Mouse (Mus musculus) layer of hippocampus, postnatal 10 days (tissue): ENCODE data around the gene AC134908.4. TPM values are rescaled to one million over a fixed set of nuclear protein-coding genes. Genes with fewer than 3 reads are reported as not detected.
"Not testable (repeated sequence)": the region's sequence is repeated elsewhere in the genome, so short reads cannot be mapped to it uniquely, and the experiment has no call there.

Source experiments
- DNase-seq, 2 experiments: peaks; one replicate each; pipeline ENCODE4 v3.0.0; 2021; ENCODE audit warnings: low spot score in 2 of 2
- total RNA-seq, 2 experiments: library from RNA; stranded (reverse); gene quantifications; 2 replicates each; pipeline ENCODE4 v1.2.3; 2021

The AC134908.4 gene
- total RNA-seq, 2 experiments from 2014 or later = not detected

DNA sequence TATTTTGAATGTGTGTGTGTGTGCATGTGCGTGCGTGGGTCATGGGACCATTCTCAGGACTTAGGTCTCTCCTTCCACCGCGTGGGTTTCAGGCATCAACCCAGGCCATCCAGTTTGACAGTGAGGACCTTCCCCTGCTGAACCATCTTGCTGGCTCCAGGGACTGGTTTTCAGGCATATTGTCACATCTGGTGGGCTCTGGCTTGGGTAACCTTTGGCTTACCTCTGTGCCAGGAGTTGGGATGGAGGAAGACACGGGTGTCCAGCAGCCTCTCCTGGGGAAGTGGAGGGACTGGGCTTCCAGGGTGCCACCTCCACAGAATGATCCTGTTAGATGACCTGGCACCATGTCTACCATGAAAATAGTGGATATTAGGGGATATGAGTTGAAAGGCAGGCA lies 17.5 kb downstream of the AC134908.4 start:
- DNase-seq = no peak

DNA sequence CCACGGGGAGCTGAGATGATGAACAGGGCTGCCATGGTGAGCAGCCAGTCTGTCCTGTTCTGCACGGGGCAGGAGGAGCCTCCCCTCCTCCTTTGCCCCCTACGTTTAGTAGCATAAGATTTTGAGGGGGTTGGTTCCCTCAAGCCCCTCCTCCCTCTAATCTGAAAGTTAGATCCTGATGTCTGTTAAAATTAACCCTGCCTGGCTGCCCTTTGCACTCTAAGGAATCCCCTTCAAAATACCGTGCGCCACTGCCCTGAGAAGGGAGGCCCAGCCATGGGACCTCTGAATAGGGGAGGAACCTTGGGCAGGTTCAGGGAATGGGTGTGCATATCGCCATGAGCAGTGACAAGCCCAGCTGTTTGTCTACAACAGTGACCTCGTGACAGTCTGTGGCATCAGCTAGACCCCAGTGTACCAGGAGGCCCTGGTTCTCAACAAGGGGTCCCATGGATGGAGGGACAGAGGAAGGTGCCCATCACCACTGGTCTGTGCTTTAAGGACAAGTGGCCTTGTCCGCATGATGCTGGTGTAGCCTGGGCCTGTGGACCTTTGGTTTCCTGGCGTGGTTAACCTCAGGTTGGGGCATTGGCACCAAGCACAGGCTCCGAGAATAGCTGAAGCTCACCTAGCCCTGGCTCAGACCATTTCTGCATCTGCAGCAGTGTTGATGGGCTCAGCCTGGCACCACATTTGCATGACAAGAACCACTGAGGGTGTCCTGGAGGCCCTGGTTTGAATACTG lies 20.0 kb downstream of the AC134908.4 start:
- no peak for DNase-seq

DNA sequence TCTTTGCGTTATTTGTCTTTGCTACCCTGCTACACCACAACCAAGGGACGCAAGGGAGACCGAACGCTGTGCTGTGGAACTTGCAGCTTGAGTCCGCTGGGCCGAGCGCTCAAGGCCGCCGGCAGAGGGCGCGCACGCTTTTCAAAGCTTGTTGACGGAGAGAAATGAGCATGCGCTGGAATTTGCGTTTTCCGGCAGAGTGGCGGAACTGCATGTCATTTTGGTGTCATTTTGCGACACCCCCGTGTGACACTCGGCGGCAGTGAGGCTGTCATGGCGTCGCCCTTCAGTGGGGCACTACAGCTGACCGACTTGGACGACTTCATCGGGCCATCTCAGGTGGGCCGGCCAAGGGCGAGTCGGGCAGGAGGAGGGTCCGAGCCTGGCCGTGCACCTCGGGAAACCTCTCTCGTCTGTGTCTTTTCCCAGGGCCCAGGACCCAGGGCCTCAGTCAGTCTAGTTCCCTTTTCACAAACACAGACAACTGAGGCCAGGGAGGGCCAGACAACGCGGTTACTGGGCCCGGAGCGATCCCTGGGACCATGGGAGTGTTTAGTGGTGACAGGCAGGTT lies 21.8 kb downstream of the AC134908.4 start, which contains the start of gene Narfl:
Gene Narfl, plus strand, starts transcription at position 228 of the 572 bp plus-strand sequence.
- peak; percentile 99 for DNase-seq

DNA sequence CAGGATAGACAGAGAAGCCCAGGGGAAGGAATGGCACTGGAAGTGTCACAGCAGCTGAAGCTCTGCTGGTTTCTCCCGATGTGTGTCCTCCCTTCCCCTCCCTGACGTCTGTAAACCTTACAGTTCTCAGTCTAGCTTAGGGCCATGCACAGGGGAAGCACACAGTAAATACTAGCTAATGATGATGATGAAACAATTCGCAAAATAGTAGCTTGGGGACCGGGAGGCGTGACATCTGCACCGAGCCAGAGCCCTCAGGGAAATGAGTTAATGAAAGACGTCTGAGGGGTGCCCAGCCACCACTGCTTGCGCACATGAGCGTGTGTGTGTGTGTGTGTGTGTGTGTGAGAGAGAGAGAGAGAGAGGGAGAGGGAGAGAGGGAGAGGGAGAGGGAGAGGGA lies 26.1 kb downstream of the AC134908.4 start:
- no peak for DNase-seq

DNA sequence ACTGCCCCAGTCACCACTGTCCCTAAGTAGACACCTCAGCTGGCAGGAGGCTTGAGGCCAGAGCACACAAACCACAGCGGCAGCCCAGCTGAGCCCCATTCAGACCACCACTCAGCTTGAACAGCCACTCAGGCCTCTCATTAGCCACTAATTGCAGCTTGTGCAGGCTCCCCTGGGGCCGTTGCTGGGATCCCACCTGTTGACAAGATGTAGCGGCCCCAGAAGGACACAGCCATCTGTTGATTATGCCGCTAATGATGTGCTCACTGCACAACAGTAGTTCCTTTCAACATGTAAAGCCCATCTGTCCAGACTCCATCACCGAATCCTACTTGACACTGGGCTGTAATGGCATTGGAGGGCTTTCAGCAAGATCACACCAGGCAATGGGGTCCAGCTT lies 29.6 kb downstream of the AC134908.4 start:
- DNase-seq = no peak

DNA sequence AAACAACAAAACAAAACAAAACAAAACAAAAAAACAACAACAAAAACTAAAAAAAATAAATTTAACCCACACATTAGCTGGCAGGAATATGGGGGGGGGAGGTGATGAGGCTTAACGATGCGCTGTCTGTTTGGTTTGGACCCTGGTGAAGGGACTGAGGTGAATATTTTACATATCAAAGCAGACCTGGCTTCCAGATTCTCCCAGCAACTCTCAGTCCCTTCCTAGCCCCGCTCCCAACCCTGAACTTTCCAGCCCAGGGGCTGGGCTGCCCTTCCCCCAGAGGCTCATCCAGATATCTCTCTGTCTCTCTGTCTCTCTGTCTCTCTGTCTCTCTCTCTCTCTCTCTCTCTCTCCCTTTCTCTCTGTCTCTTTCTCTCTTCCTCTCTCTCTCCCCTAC lies 32.9 kb downstream of the AC134908.4 start:
- DNase-seq = no peak

DNA sequence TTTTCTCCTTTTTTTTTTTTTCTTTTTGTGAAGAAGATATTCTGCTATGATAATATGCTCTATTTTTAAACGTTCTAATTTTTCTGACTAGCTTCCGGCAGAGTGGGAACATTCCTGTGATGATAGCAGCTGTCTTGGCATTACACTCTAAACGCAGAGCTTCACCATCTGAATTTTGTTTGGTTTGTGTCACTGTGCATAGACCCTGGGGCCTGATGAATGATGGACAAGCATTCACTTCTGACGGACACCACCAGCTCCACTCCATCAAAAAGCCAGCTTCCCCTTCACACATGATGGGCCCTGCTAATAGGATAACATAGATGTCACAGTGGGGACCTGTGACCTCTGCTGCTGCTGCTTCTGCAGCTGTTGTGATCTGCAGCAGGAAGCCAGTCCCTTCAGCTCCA lies 33.9 kb downstream of the AC134908.4 start:
- no peak for DNase-seq

DNA sequence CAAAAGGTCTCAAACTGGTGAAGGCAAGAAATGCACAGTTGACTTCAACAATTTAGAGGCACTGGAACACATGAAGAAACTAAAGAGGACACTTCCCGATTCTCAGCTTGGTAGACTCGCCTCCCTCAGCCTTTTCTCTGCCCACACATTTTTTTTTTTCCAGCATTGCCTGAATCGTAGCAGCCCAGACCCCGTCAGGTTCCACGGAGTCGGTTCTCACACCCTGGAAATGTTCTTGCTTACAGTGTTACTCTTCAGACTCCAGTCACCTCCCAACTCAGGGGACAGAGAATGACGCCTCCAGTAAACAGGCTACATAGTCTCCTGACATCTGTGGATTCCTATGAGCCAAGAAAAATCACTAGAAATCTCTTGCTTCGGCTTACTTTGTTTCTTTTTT lies 35.3 kb downstream of the AC134908.4 start:
- no peak for DNase-seq

DNA sequence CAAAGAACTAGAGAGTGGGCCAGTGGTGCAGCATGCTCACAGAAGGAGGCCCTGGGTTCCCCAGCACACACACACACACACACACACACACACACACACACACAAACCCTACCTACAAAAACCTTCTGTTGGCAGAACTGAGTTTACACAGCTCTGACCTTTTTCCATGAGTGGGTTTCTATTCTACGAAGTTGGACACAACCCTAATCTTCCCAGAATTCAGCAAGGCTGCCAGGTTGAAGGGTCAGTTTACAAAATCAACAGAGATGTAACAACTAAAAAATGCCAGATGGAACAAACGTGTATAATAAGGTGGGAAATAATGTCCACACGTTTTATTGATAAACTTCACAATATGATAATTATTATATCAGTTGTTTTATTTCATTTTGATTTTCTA lies 37.8 kb downstream of the AC134908.4 start:
- no peak for DNase-seq

DNA sequence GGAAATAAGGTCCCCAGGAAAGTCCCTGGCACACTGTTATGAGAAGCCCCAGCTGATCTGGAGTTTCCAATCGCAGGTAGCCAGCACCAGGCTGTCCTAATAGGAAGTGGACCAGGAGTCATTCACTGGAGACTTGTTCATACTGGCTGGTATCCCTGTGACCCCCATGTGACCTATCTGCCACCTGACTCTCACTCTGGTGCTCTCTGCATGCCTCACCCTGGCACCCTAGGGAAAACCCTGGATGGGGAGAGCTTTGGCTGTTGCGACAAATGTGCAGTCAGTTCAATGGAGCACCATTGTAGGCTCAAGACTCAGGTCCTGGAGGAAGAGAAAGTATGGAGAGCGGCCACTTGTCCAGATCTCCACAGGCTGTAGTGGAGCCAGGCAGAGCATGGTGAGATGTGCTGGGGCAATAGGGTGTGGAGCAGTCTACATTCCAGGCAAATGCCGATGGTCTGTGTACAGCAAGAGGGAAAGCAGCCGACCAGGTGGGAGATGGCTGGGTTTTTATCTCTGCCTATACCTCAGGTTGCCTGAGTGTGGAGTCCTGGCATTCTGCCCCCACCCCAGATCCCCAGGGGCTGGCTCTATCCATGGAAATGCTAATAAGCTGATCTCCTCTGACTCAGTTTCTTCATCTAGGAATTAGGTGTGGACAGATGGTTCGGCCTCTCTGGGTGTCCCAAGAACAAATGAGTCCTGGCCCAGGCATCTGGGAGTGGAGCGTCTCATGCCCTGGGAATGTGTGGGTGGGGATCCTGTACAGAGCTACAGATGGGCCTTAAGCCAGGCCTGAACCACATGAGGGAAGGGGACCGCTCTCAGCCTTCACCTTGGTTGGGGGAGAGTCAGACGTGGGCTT lies 38.8 kb downstream of the AC134908.4 start:
- DNase-seq = no peak

DNA sequence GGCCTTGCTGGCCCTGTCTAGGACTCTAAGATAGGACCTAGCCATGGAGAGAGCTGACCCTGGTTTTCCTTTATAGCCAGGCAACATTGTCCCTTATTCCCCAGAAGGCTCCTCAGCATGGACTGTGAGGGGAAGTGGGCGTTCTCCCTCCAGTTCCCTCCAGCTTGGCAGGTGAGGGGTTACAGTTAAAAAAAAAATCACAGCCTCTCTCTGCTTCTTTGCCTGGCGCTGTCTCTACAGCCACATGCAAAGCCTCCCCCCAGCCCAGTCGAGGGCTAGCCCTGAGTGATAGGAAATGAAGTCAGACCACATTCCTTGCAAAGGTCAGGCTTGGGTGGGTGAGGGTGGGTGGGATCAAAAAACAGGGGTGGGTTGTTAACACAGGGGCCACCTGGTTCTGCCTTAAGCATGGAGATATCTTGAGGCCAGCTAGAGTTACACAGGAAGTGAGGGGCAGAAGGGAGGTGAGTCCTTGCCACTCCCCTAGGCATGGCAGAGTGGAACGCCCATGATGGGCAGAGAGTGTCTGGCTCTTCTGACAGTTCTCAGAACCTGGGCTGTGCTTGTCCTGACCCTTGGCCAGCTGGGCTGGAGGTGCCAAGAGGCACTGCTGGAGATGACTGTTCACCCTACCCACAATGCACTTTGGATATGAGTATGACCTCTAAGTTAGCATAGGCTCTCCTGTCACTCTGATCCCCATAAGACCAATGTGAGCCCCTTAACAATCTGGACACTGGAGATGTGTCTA lies 39.7 kb downstream of the AC134908.4 start:
- DNase-seq = no peak

DNA sequence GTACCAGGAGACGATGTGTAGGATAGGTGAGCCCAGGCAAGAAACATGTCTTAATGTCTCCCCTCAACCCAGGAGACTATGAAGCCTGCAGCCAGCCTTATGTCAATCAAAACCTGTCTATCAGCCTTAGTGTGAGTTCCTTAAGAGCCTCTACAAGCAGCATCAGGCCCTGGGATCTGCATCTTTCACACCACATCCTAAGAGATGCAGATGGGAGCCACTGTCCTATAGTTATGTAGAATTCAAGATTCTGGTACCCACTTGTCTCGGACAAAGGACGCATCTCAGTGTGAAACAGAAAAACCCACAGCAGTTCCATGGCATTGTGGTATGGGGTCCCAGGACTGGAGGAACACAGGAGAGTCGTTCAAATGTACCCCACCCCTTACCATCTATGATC lies 40.4 kb downstream of the AC134908.4 start:
- no peak for DNase-seq

DNA sequence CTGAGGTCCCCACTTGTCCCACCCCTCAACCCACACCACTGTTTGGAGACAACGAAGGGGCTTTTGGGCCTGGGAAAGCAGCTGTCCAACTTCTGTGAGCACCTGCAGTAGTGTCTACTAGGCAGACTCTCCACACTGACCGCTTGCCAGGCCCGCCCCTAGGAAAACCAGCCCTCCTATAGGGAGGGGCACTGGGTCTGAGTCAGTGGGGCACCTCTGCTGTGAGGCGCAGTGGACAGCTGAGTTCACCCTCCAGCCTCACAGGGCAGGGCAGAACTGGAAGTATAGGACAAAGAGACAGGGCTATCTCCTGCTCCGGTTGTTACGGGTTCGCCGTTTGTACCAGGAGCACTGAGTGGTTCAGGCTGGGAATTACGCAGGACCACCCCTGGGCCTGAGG lies 41.2 kb downstream of the AC134908.4 start, which contains the start of gene Msln:
Gene Msln, minus strand, starts transcription at position 138 of the 400 bp plus-strand sequence.
- no peak for DNase-seq

DNA sequence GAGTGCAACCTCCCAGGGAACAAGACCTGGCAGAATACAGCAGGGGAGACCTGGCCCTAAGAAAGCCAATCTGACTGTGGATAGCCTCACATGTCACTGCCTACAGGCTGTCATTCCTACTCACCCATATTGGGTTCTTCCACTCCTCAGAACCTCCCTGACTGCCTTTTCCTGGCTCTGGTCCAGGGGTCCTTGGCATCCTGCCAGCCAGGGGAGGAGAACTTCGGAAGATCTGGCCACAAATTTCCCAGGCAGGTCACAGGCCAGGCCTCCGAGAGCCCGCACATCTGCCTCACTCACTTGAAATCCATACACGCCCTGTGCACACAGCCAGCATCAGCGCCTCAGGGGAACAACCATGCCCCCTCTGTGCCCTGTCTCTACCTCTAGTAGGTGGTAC lies 44.0 kb downstream of the AC134908.4 start:
- DNase-seq = peak; percentile 60 to 63

DNA sequence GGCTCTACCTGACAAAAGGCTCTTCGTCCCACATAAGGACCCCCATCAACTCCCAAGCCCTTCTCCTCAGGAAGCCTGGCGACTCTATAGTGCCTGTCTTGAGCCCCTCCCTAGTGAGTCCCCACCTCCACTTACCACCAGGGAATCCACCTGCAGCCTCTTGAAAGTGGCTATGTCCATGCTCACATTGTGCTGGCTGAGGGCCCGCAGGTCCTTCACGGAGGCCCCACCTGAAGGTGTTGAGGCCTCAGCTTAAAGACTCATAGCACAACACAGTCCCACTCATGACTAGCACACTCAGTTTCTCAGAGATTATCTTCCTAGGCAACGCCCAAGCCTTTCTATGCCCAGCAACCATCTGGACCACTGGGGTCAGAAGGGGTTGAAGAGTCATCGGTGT lies 46.1 kb downstream of the AC134908.4 start:
- DNase-seq = no peak

DNA sequence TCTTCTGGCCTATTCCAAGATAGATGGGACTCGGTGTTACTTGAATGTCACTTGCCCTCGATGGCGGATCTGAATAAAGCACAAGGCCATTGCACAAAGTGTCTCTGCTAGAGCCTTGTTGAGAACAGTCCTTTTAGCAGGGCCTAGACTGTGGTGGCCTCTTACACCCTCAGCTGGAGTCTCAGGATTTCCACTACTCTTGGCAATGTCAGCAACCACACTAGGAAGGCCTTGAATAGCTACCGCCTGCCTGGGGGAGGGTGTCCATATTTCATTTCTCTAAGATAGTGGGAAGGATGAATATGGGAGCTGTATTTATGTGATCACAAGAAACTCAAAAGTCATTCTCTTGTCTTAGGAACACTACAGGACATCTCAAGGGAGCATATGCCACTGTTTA lies 47.2 kb downstream of the AC134908.4 start:
- DNase-seq = no peak

DNA sequence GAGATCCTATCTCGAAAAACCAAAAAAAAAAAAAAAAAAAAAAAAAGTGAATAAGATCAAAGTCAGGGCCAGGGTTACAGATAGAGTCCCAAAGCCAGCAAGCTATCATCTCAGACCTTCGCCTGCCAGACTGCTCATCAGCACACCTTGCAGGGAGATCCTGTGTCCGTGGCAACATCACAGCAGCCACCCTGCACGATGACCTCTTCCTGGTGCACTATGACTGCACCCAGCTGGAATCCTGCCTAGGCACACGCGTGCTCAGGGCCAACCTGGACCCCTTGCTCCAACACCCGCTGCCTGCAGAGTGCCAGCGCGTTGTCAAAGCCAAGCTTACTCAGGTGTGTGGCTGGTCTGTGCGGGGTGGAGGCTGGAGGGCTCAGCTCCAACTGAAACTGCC lies 51.1 kb downstream of the AC134908.4 start:
- no peak for DNase-seq

DNA sequence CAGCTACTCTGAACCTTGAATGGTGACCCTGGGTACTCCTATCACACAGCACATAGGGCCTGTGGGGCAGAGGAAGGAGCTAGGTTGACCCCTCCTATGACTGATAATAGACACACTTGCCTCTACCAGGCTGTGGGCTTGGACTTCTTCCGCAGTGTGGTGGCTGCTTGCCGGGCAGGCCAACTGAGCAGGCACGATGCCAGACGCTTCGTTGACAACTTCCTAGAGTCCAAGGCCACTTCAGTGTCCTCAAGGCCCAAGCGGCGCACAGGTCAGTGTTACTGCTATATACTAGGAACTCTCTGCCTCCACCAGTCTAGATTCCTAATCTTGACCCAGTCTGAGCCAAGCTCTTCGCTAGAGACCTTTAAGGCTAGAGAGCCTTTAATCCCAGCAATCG lies 51.6 kb downstream of the AC134908.4 start:
- no peak for DNase-seq

DNA sequence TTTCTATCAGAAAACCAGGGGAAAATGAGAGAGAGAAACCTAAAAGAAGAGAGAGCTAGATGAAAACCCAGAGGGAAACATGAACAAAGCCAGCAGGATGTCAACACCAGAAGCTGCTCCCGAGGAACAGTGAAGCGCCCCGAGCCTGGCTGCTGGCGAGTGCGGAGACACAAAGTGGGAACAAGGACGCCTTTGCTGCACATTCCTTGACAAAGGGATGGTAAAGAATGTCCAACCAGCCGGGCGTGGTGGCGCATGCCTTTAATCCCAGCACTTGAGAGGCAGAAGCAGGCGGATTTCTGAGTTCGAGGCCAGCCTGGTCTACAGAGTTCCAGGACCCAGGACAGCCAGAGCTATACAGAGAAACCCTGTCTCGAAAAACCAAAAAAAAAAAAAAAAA lies 54.0 kb downstream of the AC134908.4 start:
- not testable (repeated sequence) for DNase-seq
